Mouse (Mus musculus): ENCODE data around the gene Asdurf. TPM values are rescaled to one million over a fixed set of nuclear protein-coding genes. Genes with fewer than 3 reads are reported as not detected.

The Asdurf gene
- not detected for polyA plus RNA-seq (2014; fragmentation: Illumina TruSeq; extraction: RNeasy Lipid Tissue Mini Kit (QIAGEN cat#74804); ENCODE audit: low read depth, low replicate concordance)

DNA sequence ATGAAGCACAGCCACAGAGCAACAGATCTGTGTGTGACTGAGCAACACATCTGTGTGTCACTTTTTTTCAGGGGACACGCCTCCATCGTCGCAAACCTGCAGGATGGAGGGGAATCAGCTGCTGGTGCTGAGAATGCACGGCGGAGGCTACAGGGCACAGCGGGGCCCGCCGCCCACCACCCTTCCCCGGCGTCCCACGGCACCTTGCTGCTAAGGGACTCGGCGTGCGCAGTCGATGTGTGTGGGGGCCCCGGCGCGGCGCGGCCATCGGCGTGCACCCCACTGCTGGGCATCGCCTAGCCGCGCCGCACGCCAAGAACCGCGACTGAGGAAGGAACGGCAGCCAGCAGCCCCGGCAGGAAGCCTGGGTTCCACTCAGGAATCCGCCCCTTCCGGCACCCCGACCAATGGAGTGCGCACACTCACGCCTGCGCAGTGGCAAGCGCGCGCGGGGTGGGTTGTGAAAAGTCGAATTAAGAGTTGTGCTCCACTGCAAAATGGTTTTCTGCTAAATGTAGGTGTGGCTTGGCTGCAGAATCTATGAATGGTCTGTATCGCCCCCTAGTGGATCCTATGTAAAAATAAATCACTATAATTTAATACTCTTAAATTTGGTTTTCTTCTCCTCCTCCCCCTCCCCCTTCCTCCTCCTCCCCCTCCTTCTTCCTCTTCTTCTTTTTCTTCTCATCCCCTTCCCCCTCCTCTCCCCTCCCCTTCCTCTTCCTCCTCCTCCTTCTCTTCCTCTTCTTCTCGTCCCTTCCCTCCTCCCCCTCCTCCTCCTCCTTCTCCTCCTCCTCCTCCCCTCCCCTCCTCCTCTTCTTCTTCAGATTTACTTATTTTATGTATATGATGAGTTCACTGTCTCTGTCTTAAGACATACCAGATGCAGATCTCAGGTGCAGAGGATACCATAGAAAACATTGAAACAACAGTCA, at the start of gene Asdurf, which contains the start of the genes Gm28551 and Asnsd1:
Gene Asdurf (minus strand): TSS at position 293 of the 935 bp plus-strand sequence.
Gene Gm28551 (minus strand): TSS at position 341 of the 935 bp plus-strand sequence.
Gene Asnsd1 (minus strand): TSS at position 426 of the 935 bp plus-strand sequence.

DNA sequence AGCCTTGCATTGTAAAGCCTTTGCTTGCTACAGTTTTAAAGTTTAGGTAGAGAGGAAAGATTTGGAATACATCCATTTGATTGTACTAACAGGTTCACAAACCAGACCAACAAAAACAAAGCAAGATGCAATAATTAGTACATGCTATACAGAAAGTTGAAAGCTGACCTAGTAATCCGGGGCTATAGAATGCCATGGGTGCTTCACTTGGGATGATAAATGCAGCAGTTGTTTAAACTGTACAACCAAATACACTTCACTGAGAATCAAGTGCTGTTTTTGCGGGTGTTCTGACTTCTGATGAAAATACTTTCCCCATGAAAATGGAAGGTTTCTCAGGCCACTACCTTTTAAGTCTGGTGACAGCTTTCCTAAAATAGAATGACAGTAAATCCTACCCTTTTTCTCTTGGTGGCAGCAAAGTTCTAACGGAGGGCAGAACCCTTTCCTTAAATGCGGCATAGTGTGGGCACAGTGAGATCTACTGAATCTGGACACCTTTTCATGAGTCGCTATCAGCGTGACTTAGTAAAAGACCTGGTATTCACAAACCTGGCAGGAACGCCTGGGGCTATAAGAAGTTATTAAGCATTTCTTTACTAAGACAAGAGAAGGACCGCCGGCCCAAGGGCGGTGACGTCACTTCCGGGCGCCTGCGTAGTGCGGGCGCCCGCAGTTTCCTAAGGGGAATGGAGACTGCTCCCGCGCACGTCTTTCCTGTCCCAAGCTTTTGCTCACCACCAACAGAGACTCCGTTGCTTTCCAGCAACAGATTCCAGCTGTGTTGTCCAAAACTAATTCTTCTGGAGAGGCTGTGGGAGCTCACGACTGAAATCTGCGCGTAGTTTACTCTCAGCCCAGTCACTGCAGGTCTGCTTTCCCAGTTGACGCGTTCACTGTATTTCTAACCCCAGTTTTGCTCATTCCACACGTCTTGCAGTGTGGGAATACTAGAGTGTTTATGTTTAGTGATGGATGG, 39.1 kb downstream of the Asdurf start, which contains the start of gene Osgepl1:
Gene Osgepl1 (plus strand): TSS at position 636 of the 979 bp plus-strand sequence.

Other genes starting within 250 kb of the Asdurf start
- gene 1700019A02Rik, start 165.0 kb downstream of the Asdurf start, polyA plus RNA-seq (2014; fragmentation: Illumina TruSeq; extraction: RNeasy Lipid Tissue Mini Kit (QIAGEN cat#74804); ENCODE audit: low read depth, low replicate concordance) = 8.0 TPM
- 2.2 TPM for gene Pms1, start 55.6 kb downstream of the Asdurf start, polyA plus RNA-seq (2014; fragmentation: Illumina TruSeq; extraction: RNeasy Lipid Tissue Mini Kit (QIAGEN cat#74804); ENCODE audit: low read depth, low replicate concordance)
- gene Ormdl1, start 55.5 kb downstream of the Asdurf start, polyA plus RNA-seq (2014; fragmentation: Illumina TruSeq; extraction: RNeasy Lipid Tissue Mini Kit (QIAGEN cat#74804); ENCODE audit: low read depth, low replicate concordance) = 23.9 TPM
- gene Gm28778, start 55.5 kb downstream of the Asdurf start, polyA plus RNA-seq (2014; fragmentation: Illumina TruSeq; extraction: RNeasy Lipid Tissue Mini Kit (QIAGEN cat#74804); ENCODE audit: low read depth, low replicate concordance) = not detected
- gene Osgepl1, start 39.0 kb downstream of the Asdurf start, polyA plus RNA-seq (2014; fragmentation: Illumina TruSeq; extraction: RNeasy Lipid Tissue Mini Kit (QIAGEN cat#74804); ENCODE audit: low read depth, low replicate concordance) = 14.9 TPM
- gene Gm28551, start within 50 bp of the Asdurf start, polyA plus RNA-seq (2014; fragmentation: Illumina TruSeq; extraction: RNeasy Lipid Tissue Mini Kit (QIAGEN cat#74804); ENCODE audit: low read depth, low replicate concordance) = not detected
- 44.4 TPM for gene Asnsd1, start 133 bp upstream of the Asdurf start, polyA plus RNA-seq (2014; fragmentation: Illumina TruSeq; extraction: RNeasy Lipid Tissue Mini Kit (QIAGEN cat#74804); ENCODE audit: low read depth, low replicate concordance)